Mouse (Mus musculus) left cerebral cortex, adult 9 months (tissue): ENCODE measurements at regions not wholly inside any gene's neighbourhood (a gene's known extent, or its start where the extent isn't known, plus 50 kb on each side); places are given as distances from the start of the nearest gene placed in this dataset.

Experiments
- DNase-seq, 2 experiments: peaks; one replicate each; pipeline ENCODE4 v3.0.0; 2022; ENCODE audit warnings: low spot score in 2 of 2

DNA sequence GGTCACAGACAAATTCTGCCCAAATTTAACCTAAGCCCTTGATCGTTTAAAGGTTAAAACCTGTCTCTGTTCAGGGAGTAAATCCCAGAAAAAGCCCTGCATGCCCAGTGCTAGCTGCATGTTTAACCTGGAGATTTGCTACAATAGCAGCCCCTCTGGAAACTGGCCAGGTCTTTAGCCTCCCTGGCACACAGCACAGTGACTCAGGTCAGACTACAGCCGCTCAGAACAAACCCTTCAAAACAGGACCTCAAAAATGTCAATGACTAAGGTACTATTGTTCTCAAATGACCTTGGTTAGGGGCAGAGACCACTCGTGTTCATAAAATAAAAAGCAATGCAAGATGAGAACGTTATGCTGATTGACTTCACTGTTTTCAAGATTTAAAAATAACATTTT is 101.8 kb upstream of the Ccn2 start:
- no peak for DNase-seq

DNA sequence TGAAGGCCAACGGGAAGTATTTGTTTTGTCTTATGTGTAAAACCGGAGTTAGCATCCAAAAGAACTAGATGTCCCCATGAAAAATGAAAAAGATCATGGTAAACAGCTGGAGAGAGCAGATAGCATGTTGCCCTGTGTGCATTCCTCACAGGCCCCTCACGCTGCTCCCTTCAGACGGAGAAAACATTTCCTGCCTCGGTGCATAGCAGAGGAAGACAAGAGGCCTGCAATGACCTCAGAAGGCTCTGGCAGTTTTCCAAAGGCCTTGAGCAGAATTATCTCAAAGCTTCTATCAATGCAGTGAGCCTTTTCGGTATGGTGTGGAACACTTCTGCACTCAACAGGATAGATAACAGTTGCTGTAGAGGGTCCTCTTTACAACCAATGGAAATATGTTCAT is 101.3 kb upstream of the Ccn2 start:
- DNase-seq, result no peak

DNA sequence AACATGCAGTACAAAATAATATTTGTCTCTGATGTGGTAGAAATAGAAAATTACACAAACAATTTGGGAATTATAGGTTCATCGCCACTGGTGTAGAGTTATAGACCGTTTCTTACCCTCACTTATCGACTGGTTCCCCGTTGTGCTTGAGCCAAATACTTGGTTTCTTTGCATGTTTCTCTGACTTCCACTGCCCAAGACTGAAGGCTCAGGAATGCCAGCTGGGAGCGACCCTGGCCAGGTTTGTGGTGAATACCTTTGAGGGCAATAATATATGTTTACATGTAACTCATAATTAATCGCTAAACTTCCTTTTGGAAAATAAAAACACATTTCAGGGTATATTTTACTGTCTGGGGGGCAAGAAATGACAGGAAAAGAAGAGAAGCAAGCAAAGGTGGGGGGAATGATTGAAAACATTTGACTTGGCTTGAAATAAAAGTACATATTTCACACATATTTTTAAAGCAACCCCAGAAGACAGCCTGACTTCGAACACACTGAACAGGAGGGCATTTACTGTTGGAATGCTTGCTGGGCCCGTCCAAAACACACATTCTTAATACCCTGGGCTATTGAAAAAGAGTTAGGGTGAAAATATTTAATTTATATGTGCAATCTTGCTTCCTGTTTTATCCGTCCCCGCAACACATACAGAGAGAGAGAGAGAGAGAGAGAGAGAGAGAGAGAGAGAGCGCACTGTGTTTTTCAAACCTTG is 75.3 kb upstream of the Ccn2 start:
- DNase-seq, result no peak

DNA sequence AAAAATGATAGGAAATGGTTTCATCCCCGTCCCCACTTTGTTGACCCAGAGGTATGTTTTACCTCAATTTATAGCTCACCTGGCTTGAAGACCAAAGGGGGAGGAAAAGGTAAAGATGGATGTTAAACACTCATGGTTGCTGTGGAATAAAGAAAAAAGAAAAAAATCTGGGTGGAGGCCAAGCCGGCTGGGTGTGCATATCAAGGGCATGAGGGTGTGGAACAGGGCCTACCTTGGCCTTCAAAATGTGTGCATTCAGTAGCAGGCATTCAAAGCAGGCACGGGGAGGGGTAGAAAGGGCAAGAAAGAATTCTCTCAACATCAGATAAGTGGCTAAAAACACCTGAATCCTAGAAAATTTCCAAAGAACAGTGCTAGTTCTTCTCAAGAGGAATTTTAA is 74.7 kb upstream of the Ccn2 start:
- no peak for DNase-seq

DNA sequence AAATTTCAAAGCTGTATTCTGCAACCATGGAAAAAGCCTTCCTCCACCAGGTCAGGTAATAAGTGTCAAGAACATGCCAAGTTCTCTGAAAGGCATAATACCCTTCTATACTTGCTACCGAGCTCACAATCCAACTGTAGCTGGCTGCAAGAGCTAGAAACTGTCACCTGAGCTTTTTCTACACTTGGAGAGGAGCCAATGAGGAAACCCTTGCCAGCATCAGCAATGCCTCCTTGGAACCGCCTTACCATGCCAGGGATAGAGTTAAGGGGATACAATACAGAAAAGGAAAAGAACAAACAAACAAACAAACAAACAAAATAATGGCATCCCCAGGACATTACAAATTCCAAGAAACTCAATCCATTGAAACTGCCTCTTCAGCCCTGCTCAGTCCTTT is 62.5 kb upstream of the Ccn2 start:
- no peak for DNase-seq

DNA sequence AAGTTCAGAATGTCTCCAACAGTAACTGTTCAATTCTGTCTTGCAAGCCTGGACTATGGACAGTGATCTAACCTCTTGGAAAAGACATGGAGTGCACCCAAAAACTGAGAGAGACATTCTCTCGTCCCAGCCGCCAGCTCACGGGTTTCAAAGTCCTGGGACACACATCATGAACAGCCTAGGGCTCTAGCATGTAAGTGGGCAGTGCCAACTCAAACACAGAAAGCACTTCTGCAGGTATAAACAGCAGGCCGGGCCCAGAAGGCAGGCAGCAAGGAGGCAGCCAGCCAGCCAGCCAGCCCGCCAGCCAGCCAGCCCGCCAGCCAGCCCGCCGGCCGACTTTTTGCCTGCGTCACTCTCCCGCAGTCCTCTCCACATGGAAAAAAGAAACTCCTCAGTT is 60.3 kb upstream of the Ccn2 start:
- peak in 1 of 2 experiments; percentile 2 for DNase-seq

DNA sequence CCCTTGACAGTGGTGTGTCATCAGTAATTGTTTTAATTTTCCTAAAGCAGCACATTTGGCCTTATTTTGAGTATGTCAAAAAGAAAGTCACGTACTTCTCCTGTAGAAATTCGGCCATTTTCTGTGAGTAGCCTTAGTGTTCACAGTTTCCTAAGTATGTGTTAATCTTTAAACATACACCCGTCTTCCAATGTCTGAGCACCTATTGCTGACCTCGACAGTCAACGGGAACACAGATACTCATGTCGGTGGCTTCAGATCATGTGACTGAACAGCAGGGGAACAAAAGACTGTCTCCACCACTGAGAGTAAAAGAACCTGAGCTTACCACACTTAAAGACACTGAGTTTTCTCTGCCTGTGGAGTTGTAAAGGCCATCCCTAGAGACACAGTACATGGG is 59.8 kb upstream of the Ccn2 start:
- DNase-seq, result no peak

DNA sequence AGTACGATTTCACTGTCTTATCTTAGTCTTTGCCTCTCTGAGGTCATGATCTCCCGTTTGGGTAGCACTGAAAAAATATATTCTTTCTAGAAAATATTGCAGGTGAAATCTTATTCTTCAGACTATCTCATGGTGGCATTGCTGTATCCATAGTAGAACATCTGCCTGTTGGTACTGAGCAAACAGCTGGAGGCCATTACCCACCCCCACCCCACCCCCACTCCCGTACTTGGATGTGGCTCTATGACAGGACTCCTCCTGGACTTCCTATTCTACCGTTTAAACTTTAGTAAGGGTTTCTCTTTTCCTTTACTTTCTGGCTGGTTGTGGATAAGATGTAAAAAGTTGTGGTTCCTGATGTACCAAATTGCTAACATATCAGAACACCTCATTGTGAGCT is 53.3 kb upstream of the Ccn2 start:
- no peak for DNase-seq
